Mouse (Mus musculus) neutrophil, adult 5-6 weeks (primary cell): ENCODE measurements around the gene Abca3. TPM values are rescaled to one million over a fixed set of nuclear protein-coding genes. Genes with fewer than 3 reads are reported as not detected.

ENCODE experiments used
- total RNA-seq: library from RNA; stranded (forward); fragments of 200-1000 nt; gene quantifications from 2 replicates; pipeline ENCODE4 v1.2.3, GENCODE M21; 2017

Gene Abca3
- total RNA-seq, 1 experiment from 2014 or later, result 31.3 TPM

Other genes starting within 250 kb of the Abca3 start
- 57.5 and 63.3 TPM in 2 replicates for gene Pdpk1, start 201.0 kb upstream of the Abca3 start, total RNA-seq
- gene Amdhd2, start 188.2 kb upstream of the Abca3 start, total RNA-seq, result 45.5 and 49.4 TPM in 2 replicates
- gene Atp6v0c, start 182.2 kb upstream of the Abca3 start, total RNA-seq, result 98.2 and 104 TPM in 2 replicates
- gene Tbc1d24, start 146.4 kb upstream of the Abca3 start, total RNA-seq, result 0.35 and 0.37 TPM in 2 replicates
- gene Ntn3, start 142.4 kb upstream of the Abca3 start, total RNA-seq, result not detected in 2 replicates
- gene Tedc2, start 131.1 kb upstream of the Abca3 start, total RNA-seq, result 5.6 and 8.8 TPM in 2 replicates
- 2.5 and 3.0 TPM in 2 replicates for gene Ccnf, start 100.5 kb upstream of the Abca3 start, total RNA-seq
- gene Abca17, start 882 bp upstream of the Abca3 start, total RNA-seq, result 0.23 TPM in 1 of 2 replicates, not detected in the other
- 98.5 and 117 TPM in 2 replicates for gene Rnps1, start 62.6 kb downstream of the Abca3 start, total RNA-seq
- gene Eci1, start 74.7 kb downstream of the Abca3 start, total RNA-seq, result 17.2 and 23.1 TPM in 2 replicates
- gene Dnase1l2, start 91.2 kb downstream of the Abca3 start, total RNA-seq, result 5.6 and 9.1 TPM in 2 replicates
- gene E4f1, start 118.4 kb downstream of the Abca3 start, total RNA-seq, result 61.6 and 65.3 TPM in 2 replicates
- 8.7 and 8.8 TPM in 2 replicates for gene Pgp, start 118.4 kb downstream of the Abca3 start, total RNA-seq
- not detected in 2 replicates for gene Bricd5, start 121.9 kb downstream of the Abca3 start, total RNA-seq
- gene Mlst8, start 127.1 kb downstream of the Abca3 start, total RNA-seq, result 12.2 and 17.8 TPM in 2 replicates
- gene Caskin1, start 136.7 kb downstream of the Abca3 start, total RNA-seq, result not detected in 2 replicates
- gene Traf7, start 176.0 kb downstream of the Abca3 start, total RNA-seq, result 107 and 118 TPM in 2 replicates
- gene Rab26, start 182.3 kb downstream of the Abca3 start, total RNA-seq, result 2.0 TPM in 1 of 2 replicates, not detected in the other
- 23.3 and 27.6 TPM in 2 replicates for gene Pkd1, start 197.9 kb downstream of the Abca3 start, total RNA-seq